Mouse (Mus musculus): ENCODE data around the gene Harbi1. TPM values are rescaled to one million over a fixed set of nuclear protein-coding genes. Genes with fewer than 3 reads are reported as not detected.

Gene Harbi1
- polyA plus RNA-seq, 1 experiment from 2014 or later, result 19.1 TPM

DNA sequence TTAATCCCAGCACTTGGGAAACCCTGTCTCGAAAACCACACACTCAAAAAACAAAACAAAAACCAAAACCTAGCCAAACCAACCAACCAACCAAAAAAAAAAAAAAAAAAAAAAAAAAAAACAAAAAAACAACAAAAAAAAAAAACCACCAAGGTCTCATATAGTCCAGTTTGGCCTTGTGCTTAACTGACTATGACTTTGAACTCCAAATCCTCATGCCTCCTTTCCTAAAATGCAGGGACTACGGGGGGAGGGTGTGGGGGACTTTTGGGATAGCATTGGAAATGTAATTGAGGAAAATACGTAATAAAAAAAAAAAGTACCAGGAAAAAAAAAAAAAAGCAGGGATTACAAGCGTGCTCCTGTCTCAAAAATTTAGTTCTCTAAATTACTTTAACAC is 18.9 kb downstream of the Harbi1 start:
- WGBS, result 32% methylated on average over 4 of the region's 4 CpGs
- H3K36me3 ChIP-seq (replicated peaks; ENCODE audit: control insufficient read depth, insufficient read depth), result no peaks in the 10 kb centered on the region
- peak overlapping the region; percentile 71 for H3K4me2 ChIP-seq (replicated peaks)
- peak overlapping the region; percentile 93; the same call in 1 of the 2 replicates for H3K9ac ChIP-seq
- peak; percentile 18 for ATAC-seq (ENCODE audit: low FRiP score)
- H3K27me3 ChIP-seq (ENCODE audit: control insufficient read depth, insufficient read depth, low read length), result no peaks in the 10 kb centered on the region
- H3K9me3 ChIP-seq (ENCODE audit: control insufficient read depth, low read length), result no peaks in the 10 kb centered on the region
- H3K27ac ChIP-seq, result no peak overlapping the region
- H3K4me1 ChIP-seq (replicated peaks; ENCODE audit: control insufficient read depth, insufficient read depth, low read length), result peaks cover 9% of the 10 kb centered on the region
- H3K4me3 ChIP-seq (replicated peaks; ENCODE audit: low read length), result peak overlapping the region; percentile 99
- DNase-seq (ENCODE audit: low spot score), result no peak

- H3K4me2 ChIP-seq (replicated peaks), result peak within 1 kb of the TSS; percentile 71
- H3K9me3 ChIP-seq (ENCODE audit: control insufficient read depth, low read length), result no peaks in the 10 kb centered on the region
- peak within 1 kb of the TSS; percentile 87 for H3K27ac ChIP-seq
- no peaks in the 10 kb centered on the region for H3K36me3 ChIP-seq (replicated peaks; ENCODE audit: control insufficient read depth, insufficient read depth)
- peak within 1 kb of the TSS; percentile 93 for H3K9ac ChIP-seq
- DNase-seq (ENCODE audit: low spot score) (peak; percentile 98), ATAC-seq (ENCODE audit: low FRiP score) (peak; percentile 92)
- peak within 1 kb of the TSS; percentile 99 for H3K4me3 ChIP-seq (replicated peaks; ENCODE audit: low read length)
- WGBS, result under 1% methylated on average over 65 of the region's 68 CpGs
- peaks cover 9% of the 10 kb centered on the region for H3K4me1 ChIP-seq (replicated peaks; ENCODE audit: control insufficient read depth, insufficient read depth, low read length)
- H3K27me3 ChIP-seq (ENCODE audit: control insufficient read depth, insufficient read depth, low read length), result no peaks in the 10 kb centered on the region
These were observed 19.5 kb downstream of the Harbi1 start, which contains the start of gene Ambra1 for GRCm38 (mm10) chr2:91729971-91730821. Gene Ambra1, plus strand, starts transcription at chr2:91730134.

DNA sequence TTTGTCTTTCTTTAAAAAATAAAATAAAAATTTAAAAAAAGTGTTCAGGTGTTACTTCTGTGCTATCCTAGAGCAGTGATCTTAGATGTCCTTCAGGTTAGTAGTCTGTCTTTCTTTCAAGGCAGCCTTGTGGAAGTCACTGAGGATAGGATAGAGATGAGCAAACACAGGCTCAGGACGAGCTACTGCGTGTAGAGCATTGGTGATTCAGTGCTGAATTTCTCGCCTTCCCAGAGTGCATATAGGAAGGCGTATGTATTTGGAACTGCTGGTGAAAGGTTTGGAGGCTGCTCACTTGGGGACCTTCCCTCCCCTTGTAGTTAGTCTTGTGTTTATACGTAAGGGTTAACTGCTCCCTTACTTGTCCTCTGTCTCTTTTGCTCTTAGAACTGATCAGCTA is 24.6 kb downstream of the Harbi1 start:
- Histone ChIP-seq H3K4me2 (replicated peaks) (no peak overlapping the region), H3K36me3 (replicated peaks; ENCODE audit: control insufficient read depth, insufficient read depth) (no peaks in the 10 kb centered on the region), H3K27me3 (ENCODE audit: control insufficient read depth, insufficient read depth, low read length) (no peaks in the 10 kb centered on the region), H3K27ac (no peak overlapping the region), H3K9me3 (ENCODE audit: control insufficient read depth, low read length) (no peaks in the 10 kb centered on the region), H3K4me1 (replicated peaks; ENCODE audit: control insufficient read depth, insufficient read depth, low read length) (peaks cover 9% of the 10 kb centered on the region), H3K9ac (no peak overlapping the region), H3K4me3 (replicated peaks; ENCODE audit: low read length) (no peak overlapping the region)
- 94% methylated on average over 5 of the region's 5 CpGs for WGBS
- ATAC-seq (ENCODE audit: low FRiP score) (no peak), DNase-seq (ENCODE audit: low spot score) (no peak)

GRCm38 (mm10) chr2:91739586-91739985 is 28.9 kb downstream of the Harbi1 start:
- H3K4me1 ChIP-seq (replicated peaks; ENCODE audit: control insufficient read depth, insufficient read depth, low read length), result no peaks in the 10 kb centered on the region
- ATAC-seq (ENCODE audit: low FRiP score) (no peak), DNase-seq (ENCODE audit: low spot score) (no peak)
- no peak overlapping the region for H3K9ac ChIP-seq
- H3K4me3 ChIP-seq (replicated peaks; ENCODE audit: low read length), result no peak overlapping the region
- H3K36me3 ChIP-seq (replicated peaks; ENCODE audit: control insufficient read depth, insufficient read depth), result no peaks in the 10 kb centered on the region
- H3K27ac ChIP-seq, result no peak overlapping the region
- no peaks in the 10 kb centered on the region for H3K27me3 ChIP-seq (ENCODE audit: control insufficient read depth, insufficient read depth, low read length)
- H3K4me2 ChIP-seq (replicated peaks), result no peak overlapping the region
- no peaks in the 10 kb centered on the region for H3K9me3 ChIP-seq (ENCODE audit: control insufficient read depth, low read length)
- WGBS, result 100% methylated on average over 1 of the region's 1 CpGs

DNA sequence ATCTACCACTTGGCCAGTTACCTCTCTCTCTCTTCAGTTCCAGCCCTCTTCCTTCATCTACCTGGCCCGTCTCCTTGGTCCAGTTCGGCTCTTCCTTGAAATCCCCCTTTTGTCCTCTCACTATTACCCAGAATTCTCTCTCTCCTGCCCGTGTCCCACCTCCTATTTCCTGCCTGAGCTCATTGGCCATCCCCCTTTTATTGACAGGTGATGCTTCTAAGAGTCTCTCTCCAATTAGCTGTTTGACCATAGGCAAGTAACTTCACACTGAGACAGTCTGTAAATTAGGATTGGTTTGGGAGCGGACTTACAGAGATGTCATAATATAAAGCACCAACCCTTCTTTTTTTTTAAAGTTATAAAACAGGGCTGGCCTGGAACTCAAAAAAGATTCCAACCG is 34.0 kb downstream of the Harbi1 start:
- no peaks in the 10 kb centered on the region for H3K9me3 ChIP-seq (ENCODE audit: control insufficient read depth, low read length)
- no peak overlapping the region for H3K27ac ChIP-seq
- H3K4me2 ChIP-seq (replicated peaks), result no peak overlapping the region
- ATAC-seq (ENCODE audit: low FRiP score) (no peak), DNase-seq (ENCODE audit: low spot score) (no peak)
- no peaks in the 10 kb centered on the region for H3K27me3 ChIP-seq (ENCODE audit: control insufficient read depth, insufficient read depth, low read length)
- H3K4me3 ChIP-seq (replicated peaks; ENCODE audit: low read length), result no peak overlapping the region
- no peak overlapping the region for H3K9ac ChIP-seq
- no peaks in the 10 kb centered on the region for H3K4me1 ChIP-seq (replicated peaks; ENCODE audit: control insufficient read depth, insufficient read depth, low read length)
- H3K36me3 ChIP-seq (replicated peaks; ENCODE audit: control insufficient read depth, insufficient read depth), result no peaks in the 10 kb centered on the region
- 88% methylated on average over 5 of the region's 5 CpGs for WGBS

DNA sequence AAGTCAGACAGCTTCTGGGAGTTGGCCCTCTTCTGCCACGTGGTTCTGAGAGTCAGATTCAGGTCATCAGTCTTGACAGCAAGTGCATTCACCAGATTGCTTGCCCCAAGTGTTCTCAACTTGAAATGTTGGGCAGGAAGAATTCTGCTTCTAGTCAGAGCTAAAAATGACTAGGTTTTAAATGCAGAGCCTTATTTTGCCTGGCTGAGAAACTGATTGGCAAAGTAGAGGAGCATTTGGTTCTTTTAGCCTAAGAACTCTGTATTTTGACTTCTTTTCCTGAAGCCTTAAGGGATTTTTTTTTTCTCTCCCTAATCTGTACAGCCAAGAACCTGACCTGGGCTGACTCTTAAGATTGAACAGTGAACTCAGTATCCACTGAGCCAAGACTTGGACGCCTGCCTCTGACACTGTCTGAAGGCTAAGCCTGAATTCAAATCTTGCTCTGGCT is 39.2 kb downstream of the Harbi1 start:
- ATAC-seq (ENCODE audit: low FRiP score) (no peak), DNase-seq (ENCODE audit: low spot score) (no peak)
- no peaks in the 10 kb centered on the region for H3K4me1 ChIP-seq (replicated peaks; ENCODE audit: control insufficient read depth, insufficient read depth, low read length)
- H3K27ac ChIP-seq, result no peak overlapping the region
- no peak overlapping the region for H3K4me3 ChIP-seq (replicated peaks; ENCODE audit: low read length)
- no peaks in the 10 kb centered on the region for H3K36me3 ChIP-seq (replicated peaks; ENCODE audit: control insufficient read depth, insufficient read depth)
- H3K9me3 ChIP-seq (ENCODE audit: control insufficient read depth, low read length), result no peaks in the 10 kb centered on the region
- no peaks in the 10 kb centered on the region for H3K27me3 ChIP-seq (ENCODE audit: control insufficient read depth, insufficient read depth, low read length)
- no peak overlapping the region for H3K9ac ChIP-seq
- WGBS, result 65% methylated on average over 2 of the region's 2 CpGs
- H3K4me2 ChIP-seq (replicated peaks), result no peak overlapping the region

Other genes starting within 250 kb of the Harbi1 start
- gene Ckap5, start 184.1 kb upstream of the Harbi1 start, polyA plus RNA-seq (2014; fragmentation: Nextera tagmentation; extraction: Ambion mirVana), result 115 and 124 TPM in 2 replicates
- gene F2, start 74.4 kb upstream of the Harbi1 start, polyA plus RNA-seq (2014; fragmentation: Nextera tagmentation; extraction: Ambion mirVana), result 0.09 and 0.12 TPM in 2 replicates
- 4.8 and 8.5 TPM in 2 replicates for gene Zfp408, start 61.1 kb upstream of the Harbi1 start, polyA plus RNA-seq (2014; fragmentation: Nextera tagmentation; extraction: Ambion mirVana)
- 88.3 and 89.8 TPM in 2 replicates for gene Arhgap1, start 61.0 kb upstream of the Harbi1 start, polyA plus RNA-seq (2014; fragmentation: Nextera tagmentation; extraction: Ambion mirVana)
- 36.7 and 43.4 TPM in 2 replicates for gene Atg13, start 276 bp upstream of the Harbi1 start, polyA plus RNA-seq (2014; fragmentation: Nextera tagmentation; extraction: Ambion mirVana)
- 20.8 and 22.2 TPM in 2 replicates for gene Ambra1, start 19.3 kb downstream of the Harbi1 start, polyA plus RNA-seq (2014; fragmentation: Nextera tagmentation; extraction: Ambion mirVana)
- 0.52 and 0.67 TPM in 2 replicates for gene Chrm4, start 216.4 kb downstream of the Harbi1 start, polyA plus RNA-seq (2014; fragmentation: Nextera tagmentation; extraction: Ambion mirVana)
- 154 and 171 TPM in 2 replicates for gene Mdk, start 221.4 kb downstream of the Harbi1 start, polyA plus RNA-seq (2014; fragmentation: Nextera tagmentation; extraction: Ambion mirVana)
- gene Gm9821, start 234.9 kb downstream of the Harbi1 start, polyA plus RNA-seq (2014; fragmentation: Nextera tagmentation; extraction: Ambion mirVana), result 0.39 TPM in 1 of 2 replicates, not detected in the other

Data from hindbrain, embryonic 14.5 days (tissue).